Mouse (Mus musculus) testis, adult 2 months (tissue): ENCODE measurements at regions not wholly inside any gene's neighbourhood (a gene's known extent, or its start where the extent isn't known, plus 50 kb on each side); places are given as distances from the start of the nearest gene placed in this dataset.

Source experiments
- H3K27ac ChIP-seq: fragments of 200-500 bp; 2 replicates; pipeline ENCODE4 v1.5.1; 2012; ENCODE audit warnings: low read depth, low read length; ENCODE audit not compliant: control insufficient read depth, insufficient read depth
- H3K27me3 ChIP-seq: fragments of 200-500 bp; 2 replicates; pipeline ENCODE4 v1.6.1; 2012; ENCODE audit warnings: mild to moderate bottlenecking, low read length, moderate library complexity; ENCODE audit not compliant: control insufficient read depth, insufficient read depth
- H3K36me3 ChIP-seq: fragments of 200-500 bp; 2 replicates; pipeline ENCODE4 v1.6.1; 2012; ENCODE audit warnings: mild to moderate bottlenecking, low read length; ENCODE audit not compliant: control insufficient read depth, insufficient read depth
- H3K4me1 ChIP-seq: fragments of 200-500 bp; 2 replicates; pipeline ENCODE4 v1.6.1; 2012; ENCODE audit warnings: low read length; ENCODE audit not compliant: control insufficient read depth, insufficient read depth
- H3K4me3 ChIP-seq: fragments of 200-500 bp; 2 replicates; pipeline ENCODE4 v1.5.1; 2012; ENCODE audit warnings: low read depth, mild to moderate bottlenecking, low read length, moderate library complexity, mixed read lengths; ENCODE audit not compliant: control insufficient read depth
- CTCF ChIP-seq: fragments of 200-500 bp; IDR thresholded peaks from 2 replicates; pipeline ENCODE4 v1.5.1; 2012; ENCODE audit warnings: low read depth, mild to moderate bottlenecking, inconsistent platforms, low read length, moderate library complexity; ENCODE audit not compliant: control insufficient read depth, insufficient read depth, insufficient replicate concordance
- POLR2A ChIP-seq: fragments of 200-500 bp; IDR thresholded peaks from 2 replicates; pipeline ENCODE4 v1.6.1; 2012; ENCODE audit warnings: low read depth, mild to moderate bottlenecking, inconsistent platforms, low read length, moderate library complexity; ENCODE audit not compliant: control insufficient read depth

DNA sequence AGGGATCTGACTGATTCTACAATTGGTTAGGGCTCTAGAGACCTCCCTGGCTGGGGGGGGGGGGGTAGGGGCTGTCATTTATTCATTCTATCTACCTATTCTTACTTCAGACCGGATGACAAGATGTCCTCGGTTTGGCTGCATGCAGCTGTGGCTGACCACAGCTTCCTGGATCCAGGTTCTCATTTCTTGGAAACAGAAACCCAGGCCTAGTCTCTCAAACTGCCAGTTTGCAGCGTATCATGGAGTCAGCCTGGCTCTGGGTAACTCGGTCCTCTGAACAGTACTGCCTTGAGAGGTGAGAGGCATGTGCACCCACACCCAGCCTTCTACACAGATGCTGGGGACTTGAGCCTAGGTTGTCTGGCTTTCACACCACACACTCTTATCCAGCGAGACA lies 62.1 kb upstream of the Elovl6 start:
- no peak for TF ChIP-seq POLR2A
- no peak for TF ChIP-seq CTCF

DNA sequence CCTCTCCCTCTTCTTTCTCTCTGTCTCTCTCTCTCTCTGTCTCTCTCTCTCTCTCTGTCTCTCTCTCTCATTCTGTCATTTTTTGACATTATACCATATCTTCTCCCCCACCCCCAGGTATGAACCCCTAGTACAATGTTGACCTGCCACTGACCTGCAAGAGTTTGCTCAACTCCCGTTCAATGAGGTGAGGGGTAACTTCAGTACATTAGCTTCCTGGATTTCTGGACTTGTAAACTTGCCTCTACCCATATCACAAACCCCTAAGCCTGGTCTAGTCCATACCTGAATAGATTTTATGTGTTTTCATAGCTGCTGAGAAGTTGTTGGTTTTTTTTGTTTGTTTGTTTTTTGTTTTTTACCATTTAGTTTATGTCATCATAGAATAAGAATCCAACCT lies 60.8 kb upstream of the Elovl6 start:
- Histone ChIP-seq H3K27ac (no peak overlapping the region), H3K4me1 (no peaks in the 10 kb centered on the region; the same call in 1 of the 2 replicates), H3K36me3 (no peaks in the 10 kb centered on the region), H3K27me3 (no peaks in the 10 kb centered on the region), H3K4me3 (no peak overlapping the region)
- no peak for TF ChIP-seq CTCF
- TF ChIP-seq POLR2A, result no peak

More for the DNA sequence above, 62.1 kb upstream of the Elovl6 start:
- Histone ChIP-seq H3K27ac (no peak overlapping the region), H3K4me1 (no peaks in the 10 kb centered on the region; the same call in 1 of the 2 replicates), H3K36me3 (no peaks in the 10 kb centered on the region), H3K4me3 (no peak overlapping the region), H3K27me3 (no peaks in the 10 kb centered on the region)

DNA sequence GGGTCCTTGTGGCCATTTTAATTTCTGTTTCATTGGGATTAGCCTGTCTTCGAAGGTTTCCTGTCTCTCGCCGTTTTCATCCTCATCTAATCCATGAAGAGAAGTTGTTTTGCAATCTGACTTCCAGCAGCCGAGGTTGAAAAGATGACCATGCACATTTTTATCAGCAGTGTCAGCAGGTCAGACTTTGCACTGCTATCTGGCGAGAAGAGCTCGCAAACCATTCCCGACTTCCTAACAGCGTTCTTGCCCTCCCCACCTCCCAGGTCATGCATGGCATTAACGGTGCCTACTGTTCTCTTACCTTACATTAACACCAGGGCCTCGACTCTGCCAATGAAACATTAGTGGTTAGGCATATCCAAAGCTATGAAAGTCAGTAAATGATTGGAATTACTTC lies 60.1 kb upstream of the Elovl6 start:
- no peaks in the 10 kb centered on the region for H3K36me3 ChIP-seq
- no peaks in the 10 kb centered on the region; the same call in 1 of the 2 replicates for H3K4me1 ChIP-seq
- no peak overlapping the region for H3K4me3 ChIP-seq
- TF ChIP-seq POLR2A (no peak), CTCF (no peak)
- H3K27ac ChIP-seq, result no peak overlapping the region
- H3K27me3 ChIP-seq, result no peaks in the 10 kb centered on the region

DNA sequence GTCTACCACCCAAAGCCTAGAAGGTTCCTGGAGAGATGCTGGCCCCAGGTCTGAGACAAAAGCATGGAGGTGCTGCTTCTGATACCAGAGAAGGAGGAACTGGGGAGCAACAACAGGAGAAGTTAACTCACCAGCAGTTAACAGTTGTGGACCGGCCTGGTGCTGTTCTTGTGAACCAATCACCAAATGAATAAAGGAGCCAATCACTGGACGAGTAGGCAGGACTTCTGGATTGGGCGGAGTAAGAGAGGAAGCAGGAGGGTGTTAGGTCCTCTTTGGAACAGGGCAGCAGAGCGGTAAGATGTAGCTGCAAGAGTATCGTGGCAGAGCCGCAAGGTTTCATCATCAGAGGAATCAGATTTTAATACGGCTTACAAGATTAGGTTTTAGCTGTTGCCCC lies 57.7 kb upstream of the Elovl6 start:
- no peak overlapping the region for H3K4me3 ChIP-seq
- no peak overlapping the region for H3K27ac ChIP-seq
- peaks cover 2% of the 10 kb centered on the region for H3K4me1 ChIP-seq
- no peaks in the 10 kb centered on the region for H3K36me3 ChIP-seq
- TF ChIP-seq CTCF (no peak), POLR2A (no peak)
- no peaks in the 10 kb centered on the region for H3K27me3 ChIP-seq

DNA sequence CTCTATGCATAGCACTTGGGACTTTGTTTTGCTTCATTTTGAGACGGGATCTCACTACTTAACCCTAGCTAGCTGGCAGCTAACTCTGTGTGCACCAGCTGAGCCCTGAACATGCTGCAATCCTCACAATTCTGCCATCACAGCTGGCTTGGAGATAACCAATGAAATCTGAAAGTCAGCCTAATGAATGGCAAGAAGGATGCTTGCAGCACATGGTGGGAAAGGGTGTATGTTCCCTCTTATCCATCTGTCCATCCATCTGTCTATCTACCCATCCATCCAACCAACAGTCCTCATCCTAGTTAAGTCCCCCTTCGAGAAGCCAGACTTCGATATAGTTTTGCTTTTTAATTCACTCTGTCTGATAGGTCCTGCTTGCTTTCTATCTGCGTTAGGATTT lies 55.9 kb upstream of the Elovl6 start:
- TF ChIP-seq POLR2A (no peak), CTCF (no peak)
- Histone ChIP-seq H3K4me1 (peaks cover 4% of the 10 kb centered on the region), H3K27ac (no peak overlapping the region), H3K36me3 (no peaks in the 10 kb centered on the region), H3K27me3 (no peaks in the 10 kb centered on the region), H3K4me3 (no peak overlapping the region)

- no peak for TF ChIP-seq POLR2A
- no peak for TF ChIP-seq CTCF
- Histone ChIP-seq H3K4me1 (peaks cover 4% of the 10 kb centered on the region), H3K4me3 (no peak overlapping the region), H3K36me3 (no peaks in the 10 kb centered on the region), H3K27me3 (no peaks in the 10 kb centered on the region), H3K27ac (0 out of 2 replicates have a peak overlapping the region, but pooled peaks have one; percentile 27)
Observed at GRCm38 (mm10) chr3:129478093-129478492, 54.1 kb upstream of the Elovl6 start.

- Histone ChIP-seq H3K27ac (no peak overlapping the region), H3K27me3 (no peaks in the 10 kb centered on the region), H3K4me1 (peaks cover 4% of the 10 kb centered on the region; the same call in 1 of the 2 replicates), H3K4me3 (no peak overlapping the region), H3K36me3 (no peaks in the 10 kb centered on the region)
- TF ChIP-seq CTCF, result no peak
- TF ChIP-seq POLR2A, result no peak
Observed at GRCm38 (mm10) chr3:129481293-129481692, 50.9 kb upstream of the Elovl6 start.
